Mouse (Mus musculus) ES-E14 (cell line): Measurements from ENCODE around the gene Icam1.

Source experiments
- CHD2 ChIP-seq: IDR thresholded peaks from 2 replicates; pipeline ENCODE4 v1.6.1; 2014; ENCODE audit warnings: mild to moderate bottlenecking, low read depth, low read length, inconsistent platforms
- HCFC1 ChIP-seq: IDR thresholded peaks from 2 replicates; pipeline ENCODE4 v1.6.1; 2012; ENCODE audit warnings: low read length, inconsistent platforms, borderline replicate concordance; ENCODE audit not compliant: insufficient read depth
- ZC3H11A ChIP-seq: IDR thresholded peaks from 2 replicates; pipeline ENCODE4 v1.6.1; 2012; ENCODE audit warnings: low read depth, mild to moderate bottlenecking, inconsistent platforms, low read length, borderline replicate concordance
- ZNF384 ChIP-seq: IDR thresholded peaks from 2 replicates; pipeline ENCODE4 v1.6.1; 2012; ENCODE audit warnings: low read depth, low read length, inconsistent platforms

GRCm38 (mm10) chr9:21037481-21037891 is 21.7 kb downstream of the Icam1 start:
- no peak for TF ChIP-seq ZNF384
- no peak for TF ChIP-seq HCFC1
- no peak for TF ChIP-seq CHD2
- TF ChIP-seq ZC3H11A, result no peak
